Mouse (Mus musculus): Measurements from ENCODE around the gene Tas2r121.
"Not testable (repeated sequence)": the region's sequence is repeated elsewhere in the genome, so short reads cannot be mapped to it uniquely, and the experiment has no call there.

The Tas2r121 gene

GRCm38 (mm10) chr6:132700907-132701306 lies at the start of gene Tas2r121:
TSS of gene Tas2r121 (minus strand) at chr6:132701007.
- no peak for DNase-seq (ENCODE audit: low spot score)

GRCm38 (mm10) chr6:132750206-132750605 lies 49.4 kb upstream of the Tas2r121 start:
- no peak for DNase-seq (ENCODE audit: low spot score)

GRCm38 (mm10) chr6:132737935-132738334 lies 37.1 kb upstream of the Tas2r121 start, which contains the start of gene Tas2r115:
TSS of gene Tas2r115 (minus strand) at chr6:132738035.
- DNase-seq (ENCODE audit: low spot score): no peak

GRCm38 (mm10) chr6:132711828-132712227 lies 11.0 kb upstream of the Tas2r121 start, which contains the start of gene Tas2r122:
TSS of gene Tas2r122 (minus strand) at chr6:132711928.
- no peak for DNase-seq (ENCODE audit: low spot score)

GRCm38 (mm10) chr6:132691596-132691995 lies 9.2 kb downstream of the Tas2r121 start:
- DNase-seq (ENCODE audit: low spot score): not testable (repeated sequence)

GRCm38 (mm10) chr6:132656653-132657052 lies 44.2 kb downstream of the Tas2r121 start, which contains the start of gene Tas2r120:
TSS of gene Tas2r120 (plus strand) at chr6:132656953.
- no peak for DNase-seq (ENCODE audit: low spot score)

GRCm38 (mm10) chr6:132651426-132651825 lies 49.4 kb downstream of the Tas2r121 start, which contains the start of gene A630073D07Rik:
TSS of gene A630073D07Rik (minus strand) at chr6:132651526.
- DNase-seq (ENCODE audit: low spot score): no peak

Measured in spleen, adult 12 weeks (tissue).